Mouse (Mus musculus) ovary, adult 18-20 months (tissue): ENCODE data around the gene Tmem198b.
"Not testable (repeated sequence)": the region's sequence is repeated elsewhere in the genome, so short reads cannot be mapped to it uniquely, and the experiment has no call there.

ENCODE experiments used
- DNase-seq: peaks from one replicate; pipeline ENCODE4 v3.0.0; 2022; ENCODE audit warnings: low spot score, mixed read lengths

The Tmem198b gene

GRCm38 (mm10) chr10:128804271-128805091 is at the start of gene Tmem198b:
TSS of gene Tmem198b (minus strand) at chr10:128804370.
- DNase-seq: peak; percentile 39

GRCm38 (mm10) chr10:128850339-128850738 is 46.2 kb upstream of the Tmem198b start:
- DNase-seq: no peak

- DNase-seq: no peak
Measured at GRCm38 (mm10) chr10:128848426-128848825, 44.3 kb upstream of the Tmem198b start.

GRCm38 (mm10) chr10:128846664-128847063 is 42.5 kb upstream of the Tmem198b start:
- DNase-seq: no peak

GRCm38 (mm10) chr10:128845516-128845915 is 41.3 kb upstream of the Tmem198b start:
- no peak for DNase-seq

GRCm38 (mm10) chr10:128843260-128843659 is 39.1 kb upstream of the Tmem198b start:
- no peak for DNase-seq

GRCm38 (mm10) chr10:128840612-128841011 is 36.4 kb upstream of the Tmem198b start:
- DNase-seq: no peak

- no peak for DNase-seq
Measured at GRCm38 (mm10) chr10:128839434-128839833, 35.3 kb upstream of the Tmem198b start.

- DNase-seq: no peak
Measured at GRCm38 (mm10) chr10:128837400-128837799, 33.2 kb upstream of the Tmem198b start.

- DNase-seq: no peak
Measured at GRCm38 (mm10) chr10:128823821-128824220, 19.7 kb upstream of the Tmem198b start.

- not testable (repeated sequence) for DNase-seq
Measured at GRCm38 (mm10) chr10:128823087-128823486, 18.9 kb upstream of the Tmem198b start.

GRCm38 (mm10) chr10:128822135-128822534 is 18.0 kb upstream of the Tmem198b start:
- no peak for DNase-seq

GRCm38 (mm10) chr10:128821358-128822056 is 17.3 kb upstream of the Tmem198b start, which contains the start of gene Ormdl2:
TSS of gene Ormdl2 (minus strand) at chr10:128821645.
- DNase-seq: peak; percentile 98

GRCm38 (mm10) chr10:128820217-128820616 is 16.0 kb upstream of the Tmem198b start:
- DNase-seq: no peak

- DNase-seq: no peak
Measured at GRCm38 (mm10) chr10:128817033-128817432, 12.9 kb upstream of the Tmem198b start, which contains the start of gene Sarnp. TSS of gene Sarnp (plus strand) at chr10:128817333.

- DNase-seq: no peak
Measured at GRCm38 (mm10) chr10:128807018-128807417, 2.8 kb upstream of the Tmem198b start.

GRCm38 (mm10) chr10:128806086-128806485 is 1.9 kb upstream of the Tmem198b start:
- no peak for DNase-seq

GRCm38 (mm10) chr10:128805092-128806000 is 1.2 kb upstream of the Tmem198b start:
- DNase-seq: peak; percentile 94

- peak; percentile 49 for DNase-seq
Measured at GRCm38 (mm10) chr10:128803771-128804270, 349 bp downstream of the Tmem198b start, which contains the start of gene Dnajc14. TSS of gene Dnajc14 (plus strand) at chr10:128804062.

GRCm38 (mm10) chr10:128803361-128803760 is 809 bp downstream of the Tmem198b start:
- DNase-seq: no peak

- no peak for DNase-seq
Measured at GRCm38 (mm10) chr10:128802956-128803355, 1.2 kb downstream of the Tmem198b start.
